ENCODE assay signal across 10 mouse cellular contexts in the genomic region with DNA sequence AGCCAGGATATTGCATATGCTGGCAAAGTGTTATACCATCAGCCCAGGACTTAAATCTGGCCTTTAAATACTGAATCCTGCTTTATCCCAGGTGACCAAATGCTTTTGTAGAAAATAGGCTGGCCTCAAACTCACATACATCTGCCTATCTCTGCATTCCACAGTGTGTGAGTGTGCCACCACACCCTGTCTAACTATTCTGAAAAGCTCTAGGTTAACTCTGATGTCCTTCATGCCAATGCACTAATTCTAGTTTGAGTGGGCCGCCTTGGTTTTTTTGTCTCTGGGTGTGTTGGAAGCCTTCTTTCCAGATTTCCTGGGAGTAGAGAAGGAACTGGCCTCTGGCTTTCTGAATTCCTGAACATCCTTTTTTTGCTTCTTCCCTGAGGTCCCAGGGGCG.
"Had no signal": no experiment of that assay in that cellular context is flagged by ENCODE, and none has a peak within 500 bp of the region (broad histone marks: within the 10 kb centered on the region; RNA-seq: fewer than 3 reads in every experiment).

No protein-coding gene starts in this region.

- ATAC-seq: liver, postnatal 0 days; midbrain, embryonic 13.5 days; midbrain, embryonic 15.5 days had no signal

- DNase-seq: liver, postnatal 0 days; lung, embryonic 14.5 days; lung, postnatal 14 days; lung, postnatal 36 days; right cerebral cortex, postnatal 14 days; thymus, adult 2 months; thymus, postnatal 25 days; thymus, postnatal 4 days had no signal
